Mouse (Mus musculus): Measurements from ENCODE around the gene Map2k2.
"Not testable (repeated sequence)": the region's sequence is repeated elsewhere in the genome, so short reads cannot be mapped to it uniquely, and the experiment has no call there.

Gene Map2k2

DNA sequence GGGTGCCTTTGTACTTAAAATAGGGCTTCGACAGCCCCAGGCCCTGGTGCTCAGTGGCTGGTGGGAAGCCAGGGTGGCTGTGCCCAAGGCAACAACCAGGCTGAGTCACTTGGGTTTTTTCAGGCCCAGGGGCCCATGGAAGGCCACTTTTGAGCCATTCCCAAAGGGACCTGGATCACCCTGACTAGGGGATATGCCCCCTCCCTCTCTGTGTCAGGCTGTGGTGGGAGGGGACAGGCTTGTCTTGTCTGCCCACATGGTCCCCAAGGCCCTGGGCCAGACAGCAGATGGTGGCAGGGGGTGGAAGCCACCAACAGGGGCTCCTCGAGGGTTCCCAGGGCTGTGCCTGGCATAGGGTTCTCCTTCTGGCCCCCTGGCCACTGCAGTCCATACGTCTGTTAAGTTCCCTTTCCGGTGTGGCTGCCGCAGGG is 36.9 kb downstream of the Map2k2 start:
- DNase-seq (ENCODE audit: low read depth, low spot score): no peak

DNA sequence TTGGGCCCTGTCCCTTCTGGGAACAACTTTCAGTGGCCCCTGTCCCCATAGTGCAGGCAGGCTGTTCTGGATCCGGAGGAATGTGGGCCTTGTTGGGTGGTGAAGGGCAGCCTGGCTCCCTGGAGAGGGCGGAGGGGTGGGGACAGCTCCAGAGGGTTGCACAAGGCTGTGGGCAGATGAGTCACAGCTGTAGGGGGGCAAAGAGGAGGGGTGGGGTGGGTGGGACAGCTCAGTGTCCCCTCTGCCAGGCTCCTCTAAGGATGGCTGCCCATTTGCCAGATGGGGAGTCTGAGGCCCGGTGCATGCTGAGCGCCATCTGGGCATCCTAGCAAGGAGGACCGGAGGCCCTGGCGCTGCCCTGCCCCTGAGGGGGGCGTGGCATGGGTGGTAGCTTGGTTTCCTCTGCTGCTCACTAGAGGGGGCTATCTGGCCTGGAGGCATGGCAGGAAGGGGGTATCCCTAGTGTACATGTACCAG is 37.5 kb downstream of the Map2k2 start:
- DNase-seq (ENCODE audit: low read depth, low spot score): no peak

DNA sequence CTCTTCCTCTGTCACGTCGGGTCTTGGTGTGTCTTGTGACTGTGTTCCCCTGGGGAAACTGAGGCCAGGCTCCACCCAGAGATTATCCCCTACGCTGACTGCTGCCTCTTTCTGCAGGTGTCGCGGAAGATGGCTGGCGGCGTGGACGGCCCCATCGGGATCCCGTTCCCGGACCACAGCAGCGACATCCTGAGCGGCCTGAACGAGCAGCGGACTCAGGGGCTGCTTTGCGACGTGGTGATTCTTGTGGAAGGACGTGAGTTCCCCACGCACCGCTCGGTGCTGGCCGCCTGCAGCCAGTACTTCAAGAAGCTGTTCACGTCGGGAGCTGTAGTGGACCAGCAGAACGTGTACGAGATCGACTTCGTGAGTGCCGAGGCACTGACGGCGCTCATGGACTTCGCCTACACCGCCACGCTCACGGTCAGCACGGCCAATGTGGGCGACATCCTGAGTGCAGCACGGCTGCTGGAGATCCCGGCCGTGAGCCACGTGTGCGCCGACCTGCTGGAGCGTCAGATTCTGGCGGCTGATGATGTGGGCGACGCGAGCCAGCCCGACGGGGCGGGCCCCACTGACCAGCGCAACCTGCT is 38.2 kb downstream of the Map2k2 start:
- DNase-seq (ENCODE audit: low read depth, low spot score): no peak

DNA sequence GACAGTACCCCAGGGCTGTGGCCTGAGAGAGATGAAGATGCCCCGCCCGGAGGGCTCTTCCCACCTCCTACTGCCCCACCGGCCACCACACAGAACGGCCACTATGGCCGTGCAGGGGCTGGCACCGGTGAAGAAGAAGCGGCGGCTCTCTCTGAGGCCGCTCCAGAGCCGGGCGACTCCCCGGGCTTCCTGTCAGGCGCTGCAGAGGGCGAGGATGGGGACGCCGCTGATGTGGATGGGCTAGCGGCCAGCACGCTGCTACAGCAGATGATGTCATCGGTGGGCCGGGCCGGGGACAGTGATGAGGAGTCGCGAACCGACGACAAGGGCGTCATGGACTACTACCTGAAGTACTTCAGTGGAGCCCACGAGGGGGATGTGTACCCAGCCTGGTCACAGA is 39.0 kb downstream of the Map2k2 start:
- no peak for DNase-seq (ENCODE audit: low read depth, low spot score)

DNA sequence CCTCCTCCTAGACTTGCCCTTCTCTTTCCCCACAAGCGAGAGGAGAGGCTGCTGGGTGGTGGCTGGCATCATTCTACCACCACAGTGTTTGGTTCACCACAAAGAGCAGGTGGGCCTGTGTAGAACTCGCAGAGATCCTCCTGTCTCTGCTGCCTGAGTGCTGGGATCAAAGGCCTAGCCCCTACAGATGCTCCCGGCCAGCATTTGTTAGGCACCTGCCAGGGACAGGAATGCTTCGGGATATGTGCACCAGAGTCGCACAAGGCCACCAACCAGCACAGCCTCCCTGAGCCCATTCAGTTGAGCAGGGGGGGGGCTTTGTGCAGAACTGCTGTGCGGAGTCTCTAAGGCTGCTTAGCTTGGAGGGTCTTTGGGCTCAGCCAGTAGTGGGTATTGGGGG is 39.6 kb downstream of the Map2k2 start:
- no peak for DNase-seq (ENCODE audit: low read depth, low spot score)

DNA sequence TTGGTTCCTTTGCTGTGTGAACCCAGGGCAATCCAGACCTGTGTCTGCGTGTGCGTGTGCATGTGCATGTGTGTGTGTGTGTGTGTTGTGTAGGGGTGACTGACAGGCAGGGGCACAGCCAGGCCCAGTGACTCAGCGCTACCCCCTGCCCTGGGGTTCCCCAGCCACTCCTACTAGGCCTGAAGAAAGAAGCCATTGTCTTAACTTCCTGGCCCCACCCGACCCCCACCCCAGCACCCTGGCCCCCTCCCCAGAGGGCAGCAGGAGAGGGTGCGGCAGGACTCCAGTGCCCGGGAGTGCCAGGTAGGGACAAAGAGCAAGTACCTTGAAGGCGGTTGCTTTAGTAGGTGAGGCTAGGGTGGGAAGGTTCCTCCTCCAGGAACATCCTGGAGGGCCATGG is 40.1 kb downstream of the Map2k2 start:
- DNase-seq (ENCODE audit: low read depth, low spot score): no peak

DNA sequence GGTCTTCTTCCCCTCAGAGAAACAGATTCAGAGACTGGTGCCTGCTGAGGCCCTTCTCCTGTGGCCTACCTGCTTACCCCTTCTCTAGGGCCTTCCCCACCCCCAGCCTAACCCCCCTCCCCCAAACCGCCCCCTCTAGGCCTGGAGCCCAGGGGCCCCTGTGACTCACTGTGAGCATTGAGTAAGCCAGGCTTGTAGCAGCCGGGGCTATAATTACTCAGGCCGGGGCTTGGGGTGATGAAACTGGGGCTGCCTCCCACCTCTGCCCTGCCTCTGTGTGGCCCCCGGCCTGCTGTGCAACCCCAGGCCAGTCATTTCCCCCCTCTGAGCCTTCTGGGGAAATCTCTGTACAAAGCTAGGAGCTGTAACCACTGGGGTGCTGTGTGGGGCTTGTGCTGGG is 40.6 kb downstream of the Map2k2 start:
- no peak for DNase-seq (ENCODE audit: low read depth, low spot score)

DNA sequence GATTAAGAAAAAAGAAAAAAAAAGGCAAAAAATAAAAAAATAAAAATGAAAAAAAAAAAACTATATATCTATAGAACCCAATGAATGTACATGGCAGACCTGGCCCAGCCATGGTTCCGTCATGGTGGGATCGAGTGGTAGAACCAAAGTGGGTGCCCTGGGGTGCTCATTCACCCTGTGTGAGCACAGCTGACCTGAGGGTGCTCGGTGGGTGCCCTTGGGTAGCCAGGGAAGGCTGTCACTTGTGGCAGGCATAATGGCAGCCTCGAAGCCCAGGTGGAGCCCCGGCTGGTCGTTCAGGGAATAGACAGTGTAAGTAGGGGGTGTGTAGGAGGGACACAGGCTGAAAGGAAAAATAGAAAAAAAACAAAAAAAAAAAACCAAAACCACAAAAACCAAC is 45.5 kb downstream of the Map2k2 start:
- no peak for DNase-seq (ENCODE audit: low read depth, low spot score)

DNA sequence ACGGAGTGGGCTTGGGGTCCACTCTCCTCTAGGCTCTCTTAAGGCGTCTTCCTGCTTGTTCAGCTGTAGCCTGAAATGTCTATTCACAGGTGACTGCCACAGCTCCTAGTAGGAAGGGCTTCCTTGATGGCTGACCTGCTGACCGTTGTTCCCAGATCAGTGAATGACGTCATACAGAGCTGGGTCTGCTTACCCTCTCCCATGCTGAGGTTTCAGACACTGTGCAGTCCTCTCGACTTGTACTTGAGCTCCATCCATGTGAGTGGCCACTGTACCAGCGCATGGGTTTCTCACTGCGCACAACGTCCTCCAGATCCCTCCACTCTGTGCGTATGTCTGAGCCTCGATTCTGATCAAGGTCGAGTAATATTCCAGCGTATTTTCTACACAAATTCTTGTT is 46.9 kb downstream of the Map2k2 start:
- DNase-seq (ENCODE audit: low read depth, low spot score): no peak

DNA sequence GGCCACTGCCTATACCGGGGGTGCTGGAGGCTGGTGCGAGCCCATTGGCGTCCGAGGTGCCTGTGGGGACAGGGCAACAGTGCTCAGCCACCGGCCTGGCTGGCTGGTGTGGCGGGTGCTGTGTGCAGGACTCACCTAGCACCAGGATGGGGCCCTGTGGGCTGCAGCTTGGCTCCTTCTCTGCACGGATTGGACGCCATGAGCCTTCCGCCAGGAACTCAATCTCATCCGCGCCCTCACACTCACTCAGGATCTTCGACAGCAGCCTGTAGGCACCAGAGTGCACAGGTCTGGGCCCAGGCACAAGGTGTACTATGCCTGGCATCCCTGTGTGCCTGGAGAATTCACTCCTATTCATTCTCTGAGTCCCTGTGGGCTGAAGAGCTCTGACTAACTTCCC is 48.6 kb downstream of the Map2k2 start:
- DNase-seq (ENCODE audit: low read depth, low spot score): no peak

DNA sequence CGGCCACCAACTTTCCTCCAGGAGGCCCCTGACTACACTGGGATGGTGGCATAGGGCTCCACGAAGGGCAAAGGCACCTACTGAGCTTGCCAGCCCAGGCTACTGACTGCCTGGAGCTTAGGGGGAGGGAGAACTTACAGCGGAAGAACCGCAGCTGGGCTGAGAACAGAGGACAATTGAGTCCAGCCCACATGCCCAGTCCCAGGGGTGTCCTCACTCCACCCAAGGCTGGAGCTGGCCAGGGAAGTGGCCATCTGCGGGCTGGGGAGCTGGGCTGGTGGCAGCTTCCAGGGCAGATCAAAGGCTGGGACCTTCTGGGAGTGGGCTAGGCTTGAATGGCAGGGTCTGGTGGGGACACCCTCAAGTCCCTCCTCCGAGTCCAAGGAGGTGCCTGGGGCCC is 49.0 kb downstream of the Map2k2 start:
- DNase-seq (ENCODE audit: low read depth, low spot score): no peak

DNA sequence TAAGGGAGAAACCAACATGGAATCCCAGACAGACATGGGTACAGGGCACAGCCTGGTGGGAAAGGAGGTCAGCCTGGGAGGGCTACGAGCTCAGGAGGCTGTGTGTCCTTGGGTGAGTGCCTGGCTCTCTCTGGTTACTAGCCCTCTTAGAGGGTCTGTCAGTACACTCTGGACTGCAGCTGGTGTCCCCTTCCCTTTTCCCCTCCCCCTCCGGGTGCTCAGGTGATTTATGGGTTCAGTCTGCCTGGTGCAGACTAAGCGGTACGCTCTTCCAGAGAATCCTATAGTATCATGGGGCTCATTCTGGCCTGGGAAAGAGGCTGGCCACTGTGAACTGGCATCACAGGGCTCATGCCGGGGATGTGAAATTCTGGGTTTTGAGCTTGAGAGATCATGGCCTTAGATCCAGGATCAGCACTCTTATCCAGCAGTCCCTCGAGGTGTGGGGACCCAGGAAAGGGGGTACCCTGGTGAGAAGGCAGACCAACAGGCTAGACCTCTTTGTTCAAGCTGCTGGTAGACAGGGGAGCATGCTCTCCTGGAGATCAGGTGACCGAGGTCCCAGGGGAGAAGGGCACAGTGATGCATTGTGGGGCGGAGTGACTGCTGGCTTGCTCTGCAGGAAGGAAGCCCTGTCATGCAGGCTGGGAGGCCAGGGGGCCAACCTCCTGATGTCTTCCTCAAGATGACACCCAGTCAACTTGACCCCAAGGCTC is 56.0 kb downstream of the Map2k2 start:
- DNase-seq (ENCODE audit: low read depth, low spot score): no peak

DNA sequence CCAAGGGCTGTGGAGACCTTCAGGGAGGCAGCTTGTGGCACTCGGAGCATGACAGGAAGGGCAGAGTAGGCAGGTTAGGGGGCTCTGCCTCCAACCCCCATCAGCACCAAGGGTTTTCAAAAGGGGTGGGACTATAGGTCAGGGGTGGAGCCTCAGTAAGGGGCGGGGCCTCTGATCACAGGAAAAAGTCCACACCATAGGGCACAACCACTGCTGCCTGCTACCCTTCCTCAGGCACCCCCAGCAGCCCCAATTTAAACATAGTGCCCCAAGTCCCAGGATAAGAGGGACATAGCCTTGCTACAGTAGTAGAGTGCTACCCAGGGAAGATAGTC is 56.6 kb downstream of the Map2k2 start:
- DNase-seq (ENCODE audit: low read depth, low spot score): no peak

DNA sequence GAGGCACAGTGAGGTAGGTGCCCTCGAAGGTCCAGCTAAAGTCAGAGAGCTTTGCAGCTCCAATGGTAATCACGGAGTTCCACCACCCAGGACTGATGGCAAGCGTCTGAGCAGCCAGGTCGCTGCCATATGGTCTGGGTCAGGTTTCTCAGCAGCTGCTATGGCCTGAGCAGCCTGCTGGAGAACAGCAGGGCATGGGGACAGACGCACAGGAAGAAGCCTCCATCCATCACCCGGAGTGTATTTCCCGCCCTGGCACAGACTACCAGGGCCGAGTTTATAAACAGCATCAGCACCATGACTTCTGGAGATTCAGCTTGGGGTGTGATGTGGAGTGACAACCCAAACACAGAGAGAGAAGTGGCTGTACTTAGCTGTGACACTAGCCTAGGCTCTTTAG is 59.4 kb downstream of the Map2k2 start:
- no peak for DNase-seq (ENCODE audit: low read depth, low spot score)

DNA sequence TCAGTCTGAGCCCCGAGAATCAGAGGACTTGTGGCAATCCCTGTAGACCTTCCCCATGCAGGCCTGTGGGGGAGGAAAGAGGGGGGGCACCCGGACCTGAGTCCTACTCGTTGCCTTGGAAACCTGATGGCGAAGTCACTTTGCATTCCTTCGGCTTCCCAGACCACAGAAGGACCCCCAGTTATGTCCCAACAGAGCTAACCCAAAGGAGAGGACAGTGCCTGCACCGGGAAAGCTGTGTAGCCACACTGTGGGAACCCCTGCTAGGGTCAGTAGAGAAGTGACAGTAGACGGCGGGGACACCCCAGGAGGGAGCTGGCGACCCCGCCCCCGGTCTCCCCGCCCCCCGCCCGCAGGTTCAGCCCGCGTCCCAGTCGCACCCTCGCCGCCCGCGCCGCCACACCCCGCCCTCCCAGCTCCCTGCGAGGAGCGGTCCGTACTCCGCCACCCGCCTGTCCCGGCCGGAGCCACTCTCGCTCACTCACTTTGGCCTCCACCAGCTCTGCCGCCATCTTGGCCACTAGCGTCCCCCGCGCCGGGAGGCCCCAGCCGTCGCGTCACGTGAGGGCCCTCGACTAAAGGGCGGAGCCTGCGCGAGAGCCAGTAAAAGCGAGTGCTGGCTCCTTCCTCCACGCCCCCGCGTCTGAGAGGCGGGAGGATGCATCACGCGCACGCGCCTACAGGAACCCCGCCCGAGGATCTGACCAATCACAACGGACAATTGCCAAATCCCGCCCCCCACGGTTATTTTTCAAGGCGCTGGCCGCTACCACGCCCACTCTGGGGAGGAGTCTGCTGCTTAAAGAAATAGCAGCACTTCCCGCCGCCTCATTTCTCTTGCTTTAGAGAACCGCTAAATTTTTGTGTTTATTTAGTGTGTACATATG is 61.7 kb downstream of the Map2k2 start, which contains the start of gene Pias4:
Gene Pias4, minus strand, starts transcription at position 724 of the 887 bp plus-strand sequence.
- DNase-seq (ENCODE audit: low read depth, low spot score): peak; percentile 100

DNA sequence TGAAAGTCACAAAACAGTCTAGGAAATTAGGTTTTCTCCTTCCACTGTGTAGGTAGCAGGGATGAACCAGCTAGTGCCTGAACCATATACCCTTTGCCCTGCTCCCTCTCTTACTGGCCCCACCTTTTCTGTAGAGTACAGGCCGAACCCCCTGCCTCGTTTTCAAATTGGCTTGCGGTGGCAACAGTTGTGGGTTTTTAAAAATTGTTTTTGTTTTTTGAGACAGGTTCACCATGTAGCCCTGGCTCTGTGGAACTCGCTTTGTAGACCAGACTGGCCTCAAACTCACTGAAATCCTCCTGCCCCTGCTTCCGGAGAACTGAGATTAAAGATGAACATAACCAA is 62.3 kb downstream of the Map2k2 start:
- no peak for DNase-seq (ENCODE audit: low read depth, low spot score)

DNA sequence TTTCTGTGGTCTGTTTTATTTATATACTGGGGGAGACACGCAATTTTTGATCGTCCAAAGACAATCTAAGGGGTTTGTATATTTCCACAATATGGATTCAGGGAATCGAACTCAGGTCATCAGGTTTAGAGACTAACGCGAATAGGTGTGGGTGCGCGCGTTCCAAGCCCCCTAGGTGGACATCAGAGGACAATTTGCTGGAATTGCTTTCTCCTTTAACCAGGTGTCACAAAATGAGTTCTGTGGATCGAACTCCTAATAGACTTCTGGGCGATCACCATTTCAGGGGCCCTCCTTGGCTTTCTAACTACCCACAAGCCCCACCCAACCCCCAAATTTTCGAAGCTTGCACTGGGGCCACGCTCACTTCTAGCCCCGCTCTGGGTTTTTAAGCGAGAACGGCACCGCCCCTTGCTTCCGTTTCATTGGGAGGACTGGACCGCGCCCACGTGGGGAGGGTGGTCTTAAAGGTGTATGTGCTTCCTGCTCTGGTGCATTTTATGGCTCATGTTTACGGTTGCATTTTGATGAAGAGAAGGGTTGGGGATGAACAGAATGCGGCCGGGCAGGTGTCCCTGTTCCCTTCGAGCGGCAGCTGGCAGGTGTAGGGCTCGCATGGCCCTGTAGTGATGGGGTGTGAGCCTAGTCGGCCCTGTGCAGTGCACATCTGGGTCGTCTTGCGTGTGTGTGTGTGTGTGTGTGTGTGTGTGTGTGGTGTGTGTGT is 63.0 kb downstream of the Map2k2 start:
- peak; percentile 90 for DNase-seq (ENCODE audit: low read depth, low spot score)

DNA sequence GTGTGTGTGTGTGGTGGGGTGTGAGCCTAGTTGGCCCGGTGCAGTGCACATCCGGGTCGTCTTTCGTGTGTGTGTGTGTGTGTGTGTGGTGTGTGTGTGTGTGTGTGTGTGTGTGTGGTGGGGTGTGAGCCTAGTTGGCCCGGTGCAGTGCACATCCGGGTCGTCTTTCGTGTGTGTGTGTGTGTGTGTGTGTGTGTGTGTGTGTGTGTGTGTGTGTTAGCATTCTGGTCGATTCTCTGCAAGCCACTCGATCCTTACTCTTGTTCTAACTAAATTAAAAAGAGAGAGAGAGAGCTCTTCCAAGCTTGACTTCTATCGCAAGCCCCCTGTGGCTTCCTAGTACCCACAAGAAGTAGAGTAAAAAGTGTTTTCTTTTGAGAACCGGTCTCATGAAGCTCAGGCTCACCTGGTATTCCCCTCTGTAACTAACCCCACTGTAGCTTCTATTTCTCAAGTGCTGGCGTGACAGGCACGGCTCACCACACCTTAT is 63.7 kb downstream of the Map2k2 start:
- DNase-seq (ENCODE audit: low read depth, low spot score): peak; percentile 86

DNA sequence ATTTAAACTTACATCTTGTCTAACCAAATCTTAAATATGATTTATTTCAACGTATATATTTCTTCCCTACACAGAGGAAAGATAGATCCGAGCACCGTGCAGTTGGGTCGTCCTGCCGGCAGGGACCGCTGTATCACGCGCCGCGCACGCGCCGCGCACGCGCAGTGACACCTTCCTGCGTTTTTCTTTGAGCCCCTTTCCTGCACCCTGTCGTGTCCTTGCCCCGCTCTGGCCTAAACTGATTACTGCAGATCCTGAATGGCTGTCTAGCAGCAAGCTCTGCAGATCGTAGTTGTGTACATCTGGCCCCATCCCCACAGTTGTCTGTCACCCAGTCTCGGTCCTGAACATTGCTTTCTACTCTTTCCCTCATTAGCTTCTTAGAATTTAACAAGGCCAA is 67.4 kb downstream of the Map2k2 start:
- DNase-seq (ENCODE audit: low read depth, low spot score): peak; percentile 89

DNA sequence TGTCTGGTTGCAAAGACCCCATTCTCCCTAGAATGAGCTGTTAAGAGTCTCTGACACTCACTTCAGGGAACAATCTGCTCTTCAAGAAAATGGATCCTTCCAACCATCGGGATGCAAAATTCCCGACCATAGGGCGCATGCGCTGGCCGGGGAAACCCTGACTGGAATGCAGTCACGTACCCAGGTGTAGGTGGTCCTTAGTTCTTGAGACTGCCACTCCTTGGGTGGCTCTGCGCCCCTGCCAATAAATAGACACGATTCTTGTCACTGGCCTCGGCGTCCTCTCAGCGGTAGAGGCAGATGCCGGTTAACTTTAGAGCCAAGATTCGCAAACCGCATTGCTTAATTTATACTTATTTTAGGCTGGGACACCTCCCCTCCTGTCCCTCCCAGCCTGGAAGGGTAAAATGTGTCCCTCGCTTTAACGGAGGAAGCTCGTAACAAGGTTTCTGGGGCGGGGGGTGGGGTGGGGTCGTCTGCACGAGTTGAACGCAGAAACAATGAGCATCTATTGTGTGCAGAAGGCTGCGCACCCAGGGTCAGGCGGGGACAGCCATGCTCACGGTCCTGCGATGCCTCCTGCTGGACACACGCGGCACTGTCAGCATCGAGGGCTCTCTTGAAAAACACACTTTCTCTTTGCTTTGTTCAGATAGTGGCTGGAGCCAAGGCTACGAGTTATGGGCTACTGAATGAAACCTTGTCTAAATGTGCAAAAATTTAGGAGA is 69.1 kb downstream of the Map2k2 start:
- DNase-seq (ENCODE audit: low read depth, low spot score): peak; percentile 86

DNA sequence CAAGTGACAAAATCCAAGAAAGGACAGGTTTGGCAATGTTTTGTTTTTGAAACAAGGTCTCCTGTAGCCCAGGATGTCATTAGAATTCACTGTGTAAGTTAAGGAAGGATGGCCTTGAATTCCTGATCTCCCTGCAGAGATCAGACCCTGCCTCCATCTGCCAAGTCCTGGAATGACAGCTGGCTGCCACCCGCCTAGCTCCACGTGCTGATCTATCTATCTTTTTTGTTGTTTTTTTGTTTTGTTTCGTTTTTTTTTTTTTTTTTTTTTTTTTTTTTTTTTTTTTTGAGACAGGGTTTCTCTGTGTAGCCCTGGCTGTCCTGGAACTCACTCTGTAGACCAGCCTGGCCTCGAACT is 69.6 kb downstream of the Map2k2 start:
- not testable (repeated sequence) for DNase-seq (ENCODE audit: low read depth, low spot score)

All from CD4-positive helper T cell, adult 2 months (primary cell).